Mouse (Mus musculus) small intestine, adult 2 months (tissue): ENCODE data around the gene Camk2d. TPM values are rescaled to one million over a fixed set of nuclear protein-coding genes. Genes with fewer than 3 reads are reported as not detected.
A peak's percentile ranks its signal among the peaks of the same experiment; 100 is the strongest.

ENCODE experiments used
- H3K27ac ChIP-seq: fragments of 200-500 bp; 2 replicates; pipeline ENCODE4 v1.5.1; 2012; ENCODE audit warnings: low read depth, low read length, control low read depth, inconsistent platforms; ENCODE audit not compliant: insufficient read depth
- H3K27me3 ChIP-seq: fragments of 200-500 bp; 2 replicates; pipeline ENCODE4 v1.6.1; 2012; ENCODE audit warnings: mild to moderate bottlenecking, moderate library complexity, low read length, inconsistent platforms; ENCODE audit not compliant: control insufficient read depth, insufficient read depth
- H3K36me3 ChIP-seq: fragments of 200-500 bp; 2 replicates; pipeline ENCODE4 v1.6.1; 2012; ENCODE audit warnings: mild to moderate bottlenecking, low read length, control low read depth, inconsistent platforms; ENCODE audit not compliant: control insufficient read depth, insufficient read depth
- H3K4me1 ChIP-seq: fragments of 200-500 bp; 2 replicates; pipeline ENCODE4 v1.6.1; 2012; ENCODE audit warnings: low read length, inconsistent platforms, mixed read lengths; ENCODE audit not compliant: control insufficient read depth, insufficient read depth, insufficient read length
- H3K4me3 ChIP-seq: fragments of 200-500 bp; 2 replicates; pipeline ENCODE4 v1.5.1; 2012; ENCODE audit warnings: low read depth, mild to moderate bottlenecking, control low read depth, inconsistent platforms, low read length, moderate library complexity
- CTCF ChIP-seq: fragments of 200-500 bp; IDR thresholded peaks from 2 replicates; pipeline ENCODE4 v1.5.1; 2012; ENCODE audit warnings: low read depth, mild to moderate bottlenecking, control low read depth, inconsistent platforms, low read length, moderate library complexity, mixed read lengths; ENCODE audit not compliant: insufficient replicate concordance, insufficient read length; ENCODE audit errors: extremely low read depth
- POLR2A ChIP-seq: fragments of 200-500 bp; IDR thresholded peaks from 2 replicates; pipeline ENCODE4 v1.6.1; 2012; ENCODE audit warnings: low read depth, mild to moderate bottlenecking, control low read depth, inconsistent platforms, low read length, moderate library complexity
- WGBS: fragments of 180-500 bp; shearing (Covaris S2); methylation state at CpG from one replicate; pipeline ENCODE4 v1.1.7; 2018; 5-methylcytosine and 5-hydroxymethylcytosine counted together
- polyA plus RNA-seq: library from polyadenylated mRNA; depleted of rRNA; stranded (reverse); fragments of >200 nt; gene quantifications from 2 replicates; pipeline ENCODE4 v1.2.3, GENCODE M21; 2012; rRNA removed

The Camk2d gene
- 22.1 and 89.5 TPM in 2 replicates for polyA plus RNA-seq

- TF ChIP-seq POLR2A, result peak; percentile 24; the same call in 1 of the 2 replicates
- TF ChIP-seq CTCF, result no peak
- H3K4me1 ChIP-seq, result peaks cover 2% of the 10 kb centered on the region
- peak within 1 kb of the TSS; percentile 99 for H3K27ac ChIP-seq
- no peaks in the 10 kb centered on the region for H3K27me3 ChIP-seq
- H3K36me3 ChIP-seq, result peaks cover 9% of the 10 kb centered on the region
- WGBS, result under 1% methylated on average over 16 of the region's 16 CpGs
- H3K4me3 ChIP-seq, result peak within 1 kb of the TSS; percentile 83
Measured at GRCm38 (mm10) chr3:126596086-126596485, at the start of gene Camk2d. Gene Camk2d (plus strand): TSS chr3:126596302.

- no peaks in the 10 kb centered on the region for H3K27me3 ChIP-seq
- no peak overlapping the region for H3K4me3 ChIP-seq
- H3K36me3 ChIP-seq, result no peaks in the 10 kb centered on the region
- H3K27ac ChIP-seq, result no peak overlapping the region
- no peaks in the 10 kb centered on the region for H3K4me1 ChIP-seq
- TF ChIP-seq POLR2A, result no peak
Measured at GRCm38 (mm10) chr3:126547941-126548340, 48.2 kb upstream of the Camk2d start.

DNA sequence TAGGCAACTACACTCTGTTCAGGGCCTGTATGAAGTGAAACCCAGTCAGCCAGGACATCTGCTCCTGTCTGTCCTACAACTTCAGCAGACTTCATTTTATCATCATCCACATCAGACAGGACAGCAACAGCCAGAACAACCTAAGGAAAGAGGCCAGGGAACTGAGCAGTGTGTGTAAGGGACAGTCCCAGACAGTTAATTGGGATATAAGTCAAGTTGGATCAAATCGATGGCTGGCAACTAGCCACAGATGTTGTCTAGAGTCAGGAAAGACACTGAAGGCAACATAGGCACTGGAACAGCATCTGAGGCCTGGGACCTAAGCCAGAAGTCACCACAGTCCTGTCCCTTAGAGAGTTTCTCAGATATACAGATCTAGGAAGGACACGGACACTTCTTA lies 32.5 kb upstream of the Camk2d start:
- H3K27me3 ChIP-seq, result no peaks in the 10 kb centered on the region; the same call in 1 of the 2 replicates
- H3K36me3 ChIP-seq, result no peaks in the 10 kb centered on the region
- H3K4me3 ChIP-seq, result no peak overlapping the region
- 78% methylated on average over 2 of the region's 2 CpGs for WGBS
- no peak overlapping the region for H3K27ac ChIP-seq
- no peaks in the 10 kb centered on the region for H3K4me1 ChIP-seq
- TF ChIP-seq POLR2A, result no peak
- no peak for TF ChIP-seq CTCF

DNA sequence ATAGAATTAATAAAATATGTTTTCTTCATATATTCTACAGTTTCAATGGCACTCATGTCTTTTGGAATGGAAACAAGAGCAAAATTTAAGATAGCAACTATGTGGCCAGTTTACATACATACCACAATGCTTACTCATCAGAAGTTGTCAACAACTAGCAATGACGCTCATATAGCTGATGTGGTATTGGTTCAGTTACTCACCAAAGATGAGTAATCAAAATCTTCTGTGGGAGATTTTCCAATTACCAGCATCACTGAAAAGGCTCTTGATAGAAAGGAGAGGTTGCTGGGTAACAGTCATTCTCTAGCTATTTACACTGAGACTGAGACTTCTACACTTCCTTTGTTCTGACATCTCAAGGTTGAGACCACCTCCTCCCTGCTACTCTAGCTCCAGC lies 25.5 kb upstream of the Camk2d start:
- TF ChIP-seq POLR2A (no peak), CTCF (no peak)
- 68% methylated on average over 1 of the region's 1 CpGs for WGBS
- H3K27ac ChIP-seq, result no peak overlapping the region
- no peaks in the 10 kb centered on the region for H3K4me1 ChIP-seq
- no peak overlapping the region for H3K4me3 ChIP-seq
- no peaks in the 10 kb centered on the region for H3K36me3 ChIP-seq
- H3K27me3 ChIP-seq, result no peaks in the 10 kb centered on the region; the same call in 1 of the 2 replicates

DNA sequence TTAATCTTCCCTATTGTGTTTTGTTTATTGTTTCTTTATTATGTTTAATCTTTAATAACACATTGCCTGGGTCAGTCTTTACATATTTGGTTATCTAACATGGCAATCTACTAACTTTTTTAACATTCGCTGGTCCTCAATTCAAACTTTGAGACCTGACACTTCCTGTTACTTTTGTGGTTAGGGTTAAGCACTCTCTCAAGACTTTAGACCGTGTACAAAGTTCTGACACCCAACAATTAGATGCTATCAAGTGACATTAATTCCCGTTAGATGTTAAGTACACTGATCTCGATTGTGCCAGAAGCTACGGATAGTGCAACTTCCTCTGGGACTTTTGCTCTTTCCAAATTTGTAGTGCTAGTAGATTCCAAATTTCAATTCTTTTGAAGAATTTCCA lies 23.2 kb upstream of the Camk2d start:
- no peak overlapping the region for H3K27ac ChIP-seq
- TF ChIP-seq POLR2A (no peak), CTCF (no peak)
- H3K4me1 ChIP-seq, result no peaks in the 10 kb centered on the region
- no peaks in the 10 kb centered on the region for H3K27me3 ChIP-seq
- 47% methylated on average over 5 of the region's 5 CpGs for WGBS
- no peaks in the 10 kb centered on the region for H3K36me3 ChIP-seq
- no peak overlapping the region for H3K4me3 ChIP-seq

GRCm38 (mm10) chr3:126575927-126576326 lies 20.2 kb upstream of the Camk2d start:
- TF ChIP-seq CTCF, result peak; percentile 59; the same call in 1 of the 2 replicates
- TF ChIP-seq POLR2A, result no peak
- Histone ChIP-seq H3K27me3 (no peaks in the 10 kb centered on the region), H3K27ac (no peak overlapping the region), H3K4me1 (no peaks in the 10 kb centered on the region), H3K4me3 (no peak overlapping the region), H3K36me3 (no peaks in the 10 kb centered on the region)
- WGBS, result 55% methylated on average over 2 of the region's 2 CpGs

DNA sequence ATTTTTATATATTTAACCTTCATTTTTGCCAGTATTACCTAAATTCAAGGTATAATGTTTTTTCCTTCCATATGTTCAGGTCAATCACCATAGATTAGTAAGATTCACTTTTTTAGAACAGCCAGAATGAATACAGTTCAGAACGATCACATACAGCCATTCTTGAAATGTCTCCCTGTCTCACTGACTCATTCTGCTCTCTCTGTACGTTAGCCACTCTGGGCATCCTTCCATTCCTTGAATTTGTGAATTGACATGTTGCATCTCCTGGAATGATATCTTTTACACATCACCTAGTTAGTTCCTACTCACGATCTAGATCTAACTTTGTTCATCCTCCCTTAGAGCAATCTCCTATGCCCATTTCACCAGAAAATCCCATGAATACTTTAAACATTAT lies 10.0 kb upstream of the Camk2d start:
- TF ChIP-seq POLR2A (no peak), CTCF (no peak)
- Histone ChIP-seq H3K4me1 (peaks cover 2% of the 10 kb centered on the region; the same call in 1 of the 2 replicates), H3K4me3 (no peak overlapping the region), H3K36me3 (no peaks in the 10 kb centered on the region), H3K27ac (no peak overlapping the region), H3K27me3 (no peaks in the 10 kb centered on the region)
- 84% methylated on average over 3 of the region's 3 CpGs for WGBS

- H3K4me1 ChIP-seq, result peaks cover under 1% of the 10 kb centered on the region; the same call in 1 of the 2 replicates
- TF ChIP-seq POLR2A (no peak), CTCF (no peak)
- no peaks in the 10 kb centered on the region for H3K27me3 ChIP-seq
- H3K27ac ChIP-seq, result no peak overlapping the region
- H3K36me3 ChIP-seq, result no peaks in the 10 kb centered on the region
- H3K4me3 ChIP-seq, result no peak overlapping the region
- 58% methylated on average over 3 of the region's 3 CpGs for WGBS
Measured at GRCm38 (mm10) chr3:126587477-126587876, 8.6 kb upstream of the Camk2d start.
